Mouse (Mus musculus): ENCODE measurements around the gene Ambra1. TPM values are rescaled to one million over a fixed set of nuclear protein-coding genes. Genes with fewer than 3 reads are reported as not detected.

The Ambra1 gene
- polyA plus RNA-seq, 1 experiment from 2014 or later = 23.5 TPM

GRCm38 (mm10) chr2:91739586-91739985 is 9.7 kb downstream of the Ambra1 start:
- no peak for ATAC-seq (ENCODE audit: insufficient number of reproducible peaks, insufficient read depth, low FRiP score, low TSS enrichment, low read depth)
- no peak overlapping the region for H3K9ac ChIP-seq
- H3K9me3 ChIP-seq = no peaks in the 10 kb centered on the region
- no peaks in the 10 kb centered on the region for H3K27me3 ChIP-seq
- no peak overlapping the region for H3K4me2 ChIP-seq
- no peak overlapping the region for H3K27ac ChIP-seq
- 100% methylated on average over 1 of the region's 1 CpGs for whole genome bisulfite sequencing
- peaks cover 4% of the 10 kb centered on the region for H3K36me3 ChIP-seq
- H3K4me3 ChIP-seq = no peak overlapping the region
- peaks cover 10% of the 10 kb centered on the region for H3K4me1 ChIP-seq

- WGBS = 91% methylated on average over 5 of the region's 5 CpGs
- no peaks in the 10 kb centered on the region for H3K36me3 ChIP-seq
- H3K4me2 ChIP-seq = no peak overlapping the region
- no peak overlapping the region for H3K27ac ChIP-seq
- no peak overlapping the region for H3K9ac ChIP-seq
- no peaks in the 10 kb centered on the region for H3K27me3 ChIP-seq
- H3K9me3 ChIP-seq = no peaks in the 10 kb centered on the region
- no peak overlapping the region for H3K4me3 ChIP-seq
- no peak for ATAC-seq (ENCODE audit: insufficient number of reproducible peaks, insufficient read depth, low FRiP score, low TSS enrichment, low read depth)
- no peaks in the 10 kb centered on the region for H3K4me1 ChIP-seq
Observed at GRCm38 (mm10) chr2:91744686-91745085, 14.8 kb downstream of the Ambra1 start.

- WGBS = 65% methylated on average over 2 of the region's 2 CpGs
Observed at GRCm38 (mm10) chr2:91749811-91750261, 19.9 kb downstream of the Ambra1 start.

GRCm38 (mm10) chr2:91771921-91772705 is 42.2 kb downstream of the Ambra1 start:
- Histone ChIP-seq H3K27ac (no peak overlapping the region), H3K36me3 (peaks cover 62% of the 10 kb centered on the region), H3K9me3 (no peaks in the 10 kb centered on the region), H3K9ac (no peak overlapping the region), H3K4me2 (no peak overlapping the region), H3K4me3 (no peak overlapping the region), H3K4me1 (no peaks in the 10 kb centered on the region), H3K27me3 (no peaks in the 10 kb centered on the region)
- ATAC-seq (ENCODE audit: insufficient number of reproducible peaks, insufficient read depth, low FRiP score, low TSS enrichment, low read depth) = no peak
- 90% methylated on average over 17 of the region's 17 CpGs for WGBS

More at GRCm38 (mm10) chr2:91749811-91750261, 19.9 kb downstream of the Ambra1 start:
- no peaks in the 10 kb centered on the region for H3K4me1 ChIP-seq
- no peak overlapping the region for H3K9ac ChIP-seq
- no peak overlapping the region for H3K4me2 ChIP-seq
- no peak overlapping the region for H3K27ac ChIP-seq
- no peak for ATAC-seq (ENCODE audit: insufficient number of reproducible peaks, insufficient read depth, low FRiP score, low TSS enrichment, low read depth)
- H3K4me3 ChIP-seq = no peak overlapping the region
- H3K9me3 ChIP-seq = no peaks in the 10 kb centered on the region
- no peaks in the 10 kb centered on the region for H3K36me3 ChIP-seq
- H3K27me3 ChIP-seq = no peaks in the 10 kb centered on the region

- Histone ChIP-seq H3K9ac (no peak overlapping the region), H3K4me2 (no peak overlapping the region), H3K9me3 (no peaks in the 10 kb centered on the region), H3K27ac (no peak overlapping the region), H3K36me3 (peaks cover 53% of the 10 kb centered on the region), H3K4me1 (no peaks in the 10 kb centered on the region), H3K4me3 (no peak overlapping the region), H3K27me3 (no peaks in the 10 kb centered on the region)
- 89% methylated on average over 7 of the region's 7 CpGs for WGBS
- ATAC-seq (ENCODE audit: insufficient number of reproducible peaks, insufficient read depth, low FRiP score, low TSS enrichment, low read depth) = no peak
Observed at GRCm38 (mm10) chr2:91773309-91773708, 43.4 kb downstream of the Ambra1 start.

GRCm38 (mm10) chr2:91779166-91779565 is 49.2 kb downstream of the Ambra1 start:
- H3K27me3 ChIP-seq = no peaks in the 10 kb centered on the region
- H3K36me3 ChIP-seq = peaks cover 7% of the 10 kb centered on the region; the same call in 1 of the 2 replicates
- no peaks in the 10 kb centered on the region for H3K9me3 ChIP-seq
- ATAC-seq (ENCODE audit: insufficient number of reproducible peaks, insufficient read depth, low FRiP score, low TSS enrichment, low read depth) = no peak
- no peak overlapping the region for H3K4me2 ChIP-seq
- 73% methylated on average over 3 of the region's 3 CpGs for WGBS
- H3K27ac ChIP-seq = no peak overlapping the region
- H3K4me1 ChIP-seq = no peaks in the 10 kb centered on the region
- no peak overlapping the region for H3K9ac ChIP-seq
- no peak overlapping the region for H3K4me3 ChIP-seq

- H3K4me3 ChIP-seq = no peak overlapping the region
- no peak overlapping the region for H3K27ac ChIP-seq
- no peak overlapping the region for H3K4me2 ChIP-seq
- peaks cover 11% of the 10 kb centered on the region for H3K4me1 ChIP-seq
- H3K9ac ChIP-seq = no peak overlapping the region
- H3K9me3 ChIP-seq = no peaks in the 10 kb centered on the region
- 42% methylated on average over 2 of the region's 2 CpGs for WGBS
- no peak for ATAC-seq (ENCODE audit: insufficient number of reproducible peaks, insufficient read depth, low FRiP score, low TSS enrichment, low read depth)
- H3K27me3 ChIP-seq = no peaks in the 10 kb centered on the region
- H3K36me3 ChIP-seq = no peaks in the 10 kb centered on the region
Observed at GRCm38 (mm10) chr2:91791621-91792020, 61.7 kb downstream of the Ambra1 start.

GRCm38 (mm10) chr2:91792346-91792745 is 62.4 kb downstream of the Ambra1 start:
- no peak overlapping the region for H3K9ac ChIP-seq
- 91% methylated on average over 1 of the region's 1 CpGs for WGBS
- no peak for ATAC-seq (ENCODE audit: insufficient number of reproducible peaks, insufficient read depth, low FRiP score, low TSS enrichment, low read depth)
- H3K4me2 ChIP-seq = no peak overlapping the region
- H3K27ac ChIP-seq = no peak overlapping the region
- H3K9me3 ChIP-seq = no peaks in the 10 kb centered on the region
- peaks cover 11% of the 10 kb centered on the region for H3K4me1 ChIP-seq
- H3K27me3 ChIP-seq = no peaks in the 10 kb centered on the region
- no peaks in the 10 kb centered on the region for H3K36me3 ChIP-seq
- no peak overlapping the region for H3K4me3 ChIP-seq

- Histone ChIP-seq H3K4me3 (no peak overlapping the region), H3K4me1 (peaks cover 11% of the 10 kb centered on the region), H3K27me3 (no peaks in the 10 kb centered on the region), H3K9ac (no peak overlapping the region), H3K9me3 (no peaks in the 10 kb centered on the region), H3K27ac (no peak overlapping the region), H3K4me2 (no peak overlapping the region), H3K36me3 (no peaks in the 10 kb centered on the region)
- no peak for ATAC-seq (ENCODE audit: insufficient number of reproducible peaks, insufficient read depth, low FRiP score, low TSS enrichment, low read depth)
- 67% methylated on average over 2 of the region's 2 CpGs for WGBS
Observed at GRCm38 (mm10) chr2:91794466-91794865, 64.5 kb downstream of the Ambra1 start.

- no peaks in the 10 kb centered on the region for H3K9me3 ChIP-seq
- ATAC-seq (ENCODE audit: insufficient number of reproducible peaks, insufficient read depth, low FRiP score, low TSS enrichment, low read depth) = no peak
- H3K9ac ChIP-seq = no peak overlapping the region
- H3K4me3 ChIP-seq = no peak overlapping the region
- peaks cover 11% of the 10 kb centered on the region for H3K4me1 ChIP-seq
- no peak overlapping the region for H3K27ac ChIP-seq
- H3K4me2 ChIP-seq = no peak overlapping the region
- WGBS = 77% methylated on average over 3 of the region's 3 CpGs
- H3K27me3 ChIP-seq = no peaks in the 10 kb centered on the region
- H3K36me3 ChIP-seq = no peaks in the 10 kb centered on the region
Observed at GRCm38 (mm10) chr2:91795091-91795490, 65.2 kb downstream of the Ambra1 start.

GRCm38 (mm10) chr2:91811433-91811832 is 81.5 kb downstream of the Ambra1 start:
- H3K4me1 ChIP-seq = no peaks in the 10 kb centered on the region
- H3K4me3 ChIP-seq = no peak overlapping the region
- no peak for ATAC-seq (ENCODE audit: insufficient number of reproducible peaks, insufficient read depth, low FRiP score, low TSS enrichment, low read depth)
- no peaks in the 10 kb centered on the region for H3K9me3 ChIP-seq
- H3K4me2 ChIP-seq = no peak overlapping the region
- no peaks in the 10 kb centered on the region for H3K27me3 ChIP-seq
- no peak overlapping the region for H3K27ac ChIP-seq
- WGBS = 89% methylated on average over 6 of the region's 6 CpGs
- H3K36me3 ChIP-seq = peaks cover 32% of the 10 kb centered on the region
- no peak overlapping the region for H3K9ac ChIP-seq

- Histone ChIP-seq H3K27ac (no peak overlapping the region), H3K36me3 (peaks cover 9% of the 10 kb centered on the region), H3K9me3 (no peaks in the 10 kb centered on the region), H3K27me3 (no peaks in the 10 kb centered on the region), H3K4me1 (no peaks in the 10 kb centered on the region), H3K4me3 (no peak overlapping the region), H3K4me2 (no peak overlapping the region), H3K9ac (no peak overlapping the region)
- no peak for ATAC-seq (ENCODE audit: insufficient number of reproducible peaks, insufficient read depth, low FRiP score, low TSS enrichment, low read depth)
Observed at GRCm38 (mm10) chr2:91816741-91817140, 86.8 kb downstream of the Ambra1 start.

Measured in embryonic facial prominence, embryonic 13.5 days (tissue).